In the genomic region with DNA sequence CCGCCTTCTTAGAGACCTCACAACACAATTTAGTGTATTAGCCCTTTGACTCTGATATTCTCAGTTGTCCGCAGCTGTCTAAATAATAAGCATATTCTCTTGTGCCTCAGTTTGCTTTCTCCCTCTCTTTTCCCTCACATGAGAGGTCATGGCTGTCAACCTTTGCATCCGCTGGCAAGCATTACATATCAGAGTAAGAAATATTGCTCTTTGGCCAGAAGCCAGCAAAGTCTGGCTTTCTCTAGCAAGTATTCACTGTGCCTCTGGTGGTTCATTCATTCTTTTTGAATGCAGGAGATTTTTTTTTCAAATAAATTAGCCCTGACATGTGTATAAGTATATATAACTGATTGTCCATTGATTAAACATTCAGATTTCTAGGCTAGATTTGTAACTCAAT, we compare ENCODE assay signal across 14 mouse cellular contexts. TPM values are rescaled to one million over a fixed set of nuclear protein-coding genes. Genes with fewer than 3 reads are reported as not detected.
DNase-seq lines count a peak whose midpoint lies in the region; ATAC-seq and TF ChIP-seq lines count a peak whose summit lies in the region.
"Had no signal": no experiment of that assay in that cellular context is flagged by ENCODE, and none has a peak within 500 bp of the region (broad histone marks: within the 10 kb centered on the region; RNA-seq: fewer than 3 reads in every experiment).

No protein-coding gene starts in this region.

- no peaks in the 10 kb centered on the region; the same call in 1 of the 2 replicates for H3K27me3 ChIP-seq in lung, embryonic 16.5 days (ENCODE audit: control insufficient read depth, insufficient read depth, low read depth, low read length)
- H3K27me3 ChIP-seq: embryonic facial prominence, embryonic 15.5 days; midbrain, embryonic 15.5 days had no signal

- no peaks in the 10 kb centered on the region; the same call in 1 of the 2 replicates for H3K36me3 ChIP-seq in lung, embryonic 16.5 days (ENCODE audit: control insufficient read depth, insufficient read depth, low read length)
- H3K36me3 ChIP-seq: midbrain, embryonic 15.5 days had no signal

- no peak overlapping the region for H3K9ac ChIP-seq in lung, embryonic 16.5 days (ENCODE audit: low read length)
- H3K9ac ChIP-seq: embryonic facial prominence, embryonic 15.5 days; liver, embryonic 14.5 days; midbrain, embryonic 15.5 days had no signal

- peak; percentile 2; the same call in 1 of the 2 replicates for ATAC-seq in lung, embryonic 16.5 days (ENCODE audit: low read depth)
- ATAC-seq: forebrain, embryonic 14.5 days; midbrain, embryonic 15.5 days had no signal

- no peak overlapping the region for H3K4me3 ChIP-seq in gastrocnemius, adult 2 months
- H3K4me3 ChIP-seq in lung, embryonic 16.5 days (ENCODE audit: low read length) = no peak overlapping the region
- no peak overlapping the region for H3K4me3 ChIP-seq in left cerebral cortex, adult 2 months
- H3K4me3 ChIP-seq: embryonic facial prominence, embryonic 15.5 days; midbrain, embryonic 15.5 days had no signal

- intact Hi-C loops in gastrocnemius, adult 2 months (cut with DNase I) = no loop called here
- intact Hi-C loops in left cerebral cortex, adult 2 months (cut with DNase I) = no loop called here

- H3K4me1 ChIP-seq in lung, embryonic 16.5 days (replicated peaks; ENCODE audit: control insufficient read depth, insufficient read depth, low read length) = peaks cover 5% of the 10 kb centered on the region; the same call in 1 of the 2 replicates

- no peaks in the 10 kb centered on the region for H3K9me3 ChIP-seq in lung, embryonic 16.5 days (ENCODE audit: control insufficient read depth, low read length)
- H3K9me3 ChIP-seq: embryonic facial prominence, embryonic 15.5 days; midbrain, embryonic 15.5 days had no signal

- H3K27ac ChIP-seq in gastrocnemius, adult 2 months = no peak overlapping the region
- no peak overlapping the region for H3K27ac ChIP-seq in lung, embryonic 16.5 days (ENCODE audit: low read length)
- no peak overlapping the region for H3K27ac ChIP-seq in left cerebral cortex, adult 2 months
- H3K27ac ChIP-seq: embryonic facial prominence, embryonic 15.5 days; liver, embryonic 14.5 days; midbrain, embryonic 15.5 days had no signal

- TF ChIP-seq CTCF in gastrocnemius, adult 2 months (IDR thresholded peaks at IDR 0.05) = no peak
- no peak for TF ChIP-seq CTCF in left cerebral cortex, adult 2 months (IDR thresholded peaks at IDR 0.05)

- peak; percentile 21 for DNase-seq in gastrocnemius, adult 2 months
- no peak for DNase-seq in gastrocnemius, postnatal 4 days (ENCODE audit: low spot score in 2 of 2)
- DNase-seq in lung, postnatal 25 days (ENCODE audit: low spot score) = no peak
- DNase-seq in adrenal gland, postnatal 10 days = peak; percentile 70
- DNase-seq in kidney, postnatal 4 days = peak; percentile 37 to 50
- no peak for DNase-seq in left cerebral cortex, adult 2 months (ENCODE audit: extremely low spot score in 1 of 2, low spot score in 2 of 2)
- DNase-seq in thymus, postnatal 25 days = no peak
- DNase-seq: cerebellum, adult 11-12 months; thymus, postnatal 36 days had no signal

- no peak overlapping the region for H3K4me2 ChIP-seq in lung, embryonic 16.5 days (ENCODE audit: low read depth, low read length)
- H3K4me2 ChIP-seq: embryonic facial prominence, embryonic 15.5 days; midbrain, embryonic 15.5 days had no signal

- WGBS in lung, embryonic 16.5 days = 46% methylated on average over 3 of the region's 3 CpGs

RNA-seq across cellular contexts. Expression of gene Ptpra, which starts 49.5 kb away (rescaled TPM):
- 10 to 100 TPM; 16.0 to 23.3 TPM for total RNA-seq in gastrocnemius, adult 2 months (2021)
- total RNA-seq in gastrocnemius, postnatal 4 days (2021) = 10 to 100 TPM; 73.2 to 74.7 TPM
- polyA plus RNA-seq in lung, embryonic 16.5 days (2015; fragmentation: Nextera tagmentation; extraction: Ambion mirVana) = 68.0 and 68.3 TPM in 2 replicates
- 100 to 1,000 TPM in 1 of 2 experiments, 10 to 100 TPM in 1; 92.2 to 106 TPM for total RNA-seq in adrenal gland, postnatal 10 days (2021)
- total RNA-seq in left cerebral cortex, adult 2 months (2021) = 100 to 1,000 TPM; 221 to 237 TPM

Comparison
In these comparisons a context has a peak if more than half of its experiments do, and no peak if none do; other contexts are left out.
1. DNase-seq: peak in gastrocnemius, adult 2 months (single experiment), adrenal gland, postnatal 10 days (single experiment) and kidney, postnatal 4 days (2 of 2); none in gastrocnemius, postnatal 4 days (0 of 2), lung, postnatal 25 days (single experiment), left cerebral cortex, adult 2 months (0 of 2) and thymus, postnatal 25 days (single experiment).